Mouse (Mus musculus) kidney, adult 2 months (tissue): ENCODE measurements around the gene Rprml. TPM values are rescaled to one million over a fixed set of nuclear protein-coding genes. Genes with fewer than 3 reads are reported as not detected.
A peak's percentile ranks its signal among the peaks of the same experiment; 100 is the strongest.
"Not testable (repeated sequence)": the region's sequence is repeated elsewhere in the genome, so short reads cannot be mapped to it uniquely, and the experiment has no call there.

Source experiments
- DNase-seq: peaks from one replicate; pipeline ENCODE4 v3.0.0; 2021
- H3K27ac ChIP-seq: fragments of 200-500 bp; 2 replicates; pipeline ENCODE4 v1.5.1; 2012; ENCODE audit warnings: low read depth, low read length, control low read depth, inconsistent platforms; ENCODE audit not compliant: insufficient read depth
- H3K27me3 ChIP-seq: fragments of 200-500 bp; replicated peaks from 2 replicates; pipeline ENCODE4 v1.6.1; 2012; ENCODE audit warnings: mild to moderate bottlenecking, moderate library complexity, low read length, inconsistent platforms; ENCODE audit not compliant: control insufficient read depth, insufficient read depth
- H3K36me3 ChIP-seq: fragments of 200-500 bp; 2 replicates; pipeline ENCODE4 v1.6.1; 2012; ENCODE audit warnings: mild to moderate bottlenecking, moderate library complexity, low read length, inconsistent platforms; ENCODE audit not compliant: control insufficient read depth, insufficient read depth
- H3K4me1 ChIP-seq: fragments of 200-500 bp; 2 replicates; pipeline ENCODE4 v1.6.1; 2011; ENCODE audit warnings: low read length; ENCODE audit not compliant: control insufficient read depth, insufficient read depth
- H3K4me3 ChIP-seq: fragments of 200-500 bp; 2 replicates; pipeline ENCODE4 v1.5.1; 2011; ENCODE audit warnings: mild to moderate bottlenecking, low read depth, low read length, control low read depth; ENCODE audit not compliant: insufficient read depth
- CTCF ChIP-seq: fragments of 200-500 bp; conservative IDR thresholded peaks from 2 replicates; pipeline ENCODE4 v1.5.1; 2011; ENCODE audit warnings: low read depth, mild to moderate bottlenecking, control low read depth, low read length, moderate library complexity, mixed read lengths; ENCODE audit not compliant: insufficient read depth, insufficient read length
- POLR2A ChIP-seq: fragments of 200-500 bp; IDR thresholded peaks from one replicate; pipeline ENCODE4 v1.6.1; 2011; ENCODE audit warnings: low read depth, low read length, control low read depth
- WGBS: fragments of 180-500 bp; shearing (Covaris S2); methylation state at CpG from one replicate; pipeline ENCODE4 v1.1.7; 2018; 5-methylcytosine and 5-hydroxymethylcytosine counted together
- polyA plus RNA-seq: library from polyadenylated mRNA; depleted of rRNA; stranded (reverse); fragments of >200 nt; gene quantifications from 2 replicates; pipeline ENCODE4 v1.2.3, GENCODE M21; 2012

The Rprml gene
- polyA plus RNA-seq, 1 experiment = not detected

DNA sequence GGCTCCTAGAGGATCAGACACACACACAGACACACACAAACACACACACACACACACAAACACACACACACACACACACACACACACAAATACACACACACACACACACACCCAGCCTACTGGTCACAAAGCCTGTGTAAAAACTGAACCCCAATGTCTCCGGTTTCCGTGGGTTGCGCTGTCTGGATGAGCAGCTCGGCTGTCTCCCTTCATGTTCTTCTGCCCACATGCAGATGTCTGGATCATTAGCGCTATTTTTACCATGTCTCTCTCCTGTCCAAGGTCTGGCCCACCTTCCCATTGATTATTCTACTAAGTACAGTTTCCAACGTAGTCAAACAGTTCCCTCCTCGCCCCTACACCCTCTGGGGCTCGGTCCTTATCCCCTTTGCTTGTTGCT lies 13.7 kb downstream of the Rprml start:
- no peak overlapping the region for H3K27ac ChIP-seq
- TF ChIP-seq CTCF = no peak
- TF ChIP-seq POLR2A = no peak
- no peak overlapping the region for H3K4me3 ChIP-seq
- no peaks in the 10 kb centered on the region for H3K27me3 ChIP-seq
- H3K4me1 ChIP-seq = no peaks in the 10 kb centered on the region
- 78% methylated on average over 8 of the region's 8 CpGs for WGBS
- no peaks in the 10 kb centered on the region for H3K36me3 ChIP-seq
- no peak for DNase-seq

DNA sequence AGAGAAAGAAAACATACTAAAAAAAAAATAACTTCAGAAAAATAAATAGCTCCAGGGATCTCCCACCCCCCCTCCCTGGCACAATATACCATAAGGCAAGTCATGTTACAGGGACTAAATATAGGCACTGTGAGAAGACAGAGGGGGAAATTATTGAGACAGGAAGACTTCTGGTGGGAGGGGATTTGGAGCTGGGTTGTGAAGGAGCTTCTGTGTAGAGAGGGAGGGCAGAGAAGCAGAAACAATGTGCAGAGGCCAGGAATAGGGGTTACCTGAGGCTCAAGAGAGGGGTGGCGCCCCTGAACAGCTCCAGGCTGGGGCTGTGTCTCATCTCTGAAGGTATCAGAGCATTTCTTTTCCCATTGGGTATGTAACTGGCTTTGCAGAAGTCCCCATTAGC lies 16.3 kb downstream of the Rprml start:
- TF ChIP-seq POLR2A (no peak), CTCF (no peak)
- DNase-seq = no peak
- 67% methylated on average over 1 of the region's 1 CpGs for WGBS

DNA sequence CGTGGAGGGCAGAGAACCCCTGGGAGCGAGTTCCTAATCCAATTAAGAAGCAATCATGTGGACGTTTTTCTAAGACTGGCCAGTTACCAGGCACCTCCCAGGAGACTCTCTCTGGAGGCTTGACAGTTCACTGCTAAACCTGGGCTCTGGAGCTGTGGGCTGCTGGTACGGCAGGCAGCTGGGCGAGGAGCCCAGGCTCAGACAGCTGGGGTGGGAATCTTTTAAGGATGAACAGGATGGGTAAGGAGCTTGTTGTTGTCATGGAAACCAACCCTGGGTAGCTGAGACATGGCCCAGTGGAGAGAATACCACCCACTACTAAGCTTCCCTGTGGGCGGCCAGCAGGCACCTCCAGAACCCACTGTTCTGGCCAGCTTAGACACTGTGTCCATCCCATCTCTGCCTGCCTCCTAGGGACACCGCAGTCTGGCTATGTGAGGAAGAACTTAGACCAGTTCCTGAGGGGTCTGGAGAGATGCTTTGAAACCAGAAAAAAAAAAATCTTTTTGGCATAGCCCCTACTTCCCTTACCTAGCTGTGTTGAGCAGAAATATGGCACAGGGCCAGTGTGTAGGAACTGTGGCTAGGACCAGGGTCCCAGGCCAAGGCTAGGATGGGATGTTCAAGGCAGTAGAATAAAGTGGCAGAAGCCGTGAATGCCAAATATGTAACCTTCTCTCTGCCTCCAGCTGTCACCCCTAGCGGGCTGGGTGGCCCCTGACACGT lies 17.0 kb downstream of the Rprml start:
- Histone ChIP-seq H3K27ac (no peak overlapping the region), H3K4me1 (no peaks in the 10 kb centered on the region), H3K36me3 (no peaks in the 10 kb centered on the region), H3K27me3 (no peaks in the 10 kb centered on the region), H3K4me3 (no peak overlapping the region)
- no peak for DNase-seq
- TF ChIP-seq CTCF (no peak), POLR2A (no peak)
- 39% methylated on average over 10 of the region's 10 CpGs for WGBS

More for the DNA sequence above, 16.3 kb downstream of the Rprml start:
- Histone ChIP-seq H3K36me3 (no peaks in the 10 kb centered on the region), H3K27me3 (no peaks in the 10 kb centered on the region), H3K27ac (no peak overlapping the region), H3K4me3 (no peak overlapping the region), H3K4me1 (no peaks in the 10 kb centered on the region)

DNA sequence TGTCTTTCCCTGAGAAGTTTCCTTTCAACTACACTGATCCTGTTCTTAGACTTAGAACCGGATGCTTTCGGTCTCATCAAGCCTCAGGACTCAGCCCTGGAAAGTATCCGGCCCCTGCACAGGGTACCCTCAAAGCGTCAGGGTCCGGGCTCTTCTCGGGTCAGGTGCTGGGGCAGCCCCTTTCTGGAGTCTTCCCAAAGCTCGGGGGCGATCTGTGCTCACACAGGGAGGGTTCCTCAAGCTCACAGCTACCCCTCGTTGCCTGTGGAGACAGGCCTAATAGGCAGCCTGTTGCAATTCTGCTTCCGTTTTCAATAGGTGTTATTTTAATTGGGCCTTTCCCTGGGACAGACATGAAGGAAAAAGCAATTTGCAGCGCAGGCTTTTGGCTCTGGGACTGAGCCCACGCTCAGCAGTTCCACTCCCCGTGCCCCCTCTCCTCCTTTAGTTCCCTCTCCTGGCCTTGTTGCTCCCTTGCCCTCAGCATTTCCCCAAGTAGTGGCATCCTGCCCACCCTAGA lies 17.6 kb downstream of the Rprml start:
- Histone ChIP-seq H3K27ac (no peak overlapping the region), H3K27me3 (no peaks in the 10 kb centered on the region), H3K4me1 (no peaks in the 10 kb centered on the region), H3K4me3 (no peak overlapping the region), H3K36me3 (no peaks in the 10 kb centered on the region)
- WGBS = 55% methylated on average over 13 of the region's 13 CpGs
- DNase-seq = no peak
- TF ChIP-seq CTCF (no peak), POLR2A (no peak)

DNA sequence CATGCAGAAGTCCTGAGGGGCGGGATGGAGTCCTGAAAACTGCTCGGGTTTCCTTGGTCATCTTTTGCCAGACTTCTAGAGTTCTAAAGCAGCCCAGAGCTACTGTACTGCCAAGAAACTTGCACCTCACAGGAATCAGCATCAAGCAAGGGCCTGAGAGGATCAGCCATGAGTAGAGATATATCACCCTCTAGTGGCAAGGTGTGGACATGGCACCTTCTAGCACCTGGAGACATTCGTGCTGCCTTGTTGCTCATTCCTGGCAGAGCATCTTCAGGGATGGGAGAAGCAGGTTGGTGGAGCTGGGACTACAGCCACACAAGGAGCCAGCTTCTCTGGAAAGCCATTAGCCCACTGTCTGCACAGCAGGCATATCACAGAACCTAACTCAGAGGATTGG lies 26.2 kb downstream of the Rprml start:
- H3K27ac ChIP-seq = no peak overlapping the region
- TF ChIP-seq CTCF (peak; percentile 92), POLR2A (no peak)
- H3K4me3 ChIP-seq = no peak overlapping the region
- H3K36me3 ChIP-seq = no peaks in the 10 kb centered on the region
- peak; percentile 73 for DNase-seq
- H3K4me1 ChIP-seq = no peaks in the 10 kb centered on the region; the same call in 1 of the 2 replicates
- WGBS = 37% methylated on average over 3 of the region's 3 CpGs
- H3K27me3 ChIP-seq = no peaks in the 10 kb centered on the region

DNA sequence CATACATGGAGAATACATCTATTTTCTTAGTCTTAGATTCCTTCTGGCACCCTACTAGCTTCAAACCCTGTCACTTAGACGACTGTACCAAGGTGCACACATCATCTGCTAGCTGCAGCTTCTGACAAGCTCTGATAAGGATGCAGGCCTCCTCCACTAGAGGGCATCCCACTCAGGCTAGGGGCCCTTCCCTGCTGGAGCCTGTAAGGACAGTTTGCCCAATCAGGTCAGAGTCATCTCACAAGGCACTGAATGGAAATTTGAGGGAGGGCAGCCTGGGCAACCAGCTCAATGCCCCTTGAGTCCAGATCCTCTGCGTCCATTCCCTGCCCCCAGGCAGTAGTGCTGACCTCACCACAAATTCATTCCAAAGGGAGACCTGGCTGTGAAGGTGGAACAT lies 27.7 kb downstream of the Rprml start:
- H3K27ac ChIP-seq, H3K4me1 ChIP-seq, H3K36me3 ChIP-seq, H3K27me3 ChIP-seq, H3K4me3 ChIP-seq: not testable (repeated sequence)
- peak; percentile 72 for DNase-seq
- peak; percentile 63 for TF ChIP-seq CTCF
- 22% methylated on average over 2 of the region's 2 CpGs for WGBS

DNA sequence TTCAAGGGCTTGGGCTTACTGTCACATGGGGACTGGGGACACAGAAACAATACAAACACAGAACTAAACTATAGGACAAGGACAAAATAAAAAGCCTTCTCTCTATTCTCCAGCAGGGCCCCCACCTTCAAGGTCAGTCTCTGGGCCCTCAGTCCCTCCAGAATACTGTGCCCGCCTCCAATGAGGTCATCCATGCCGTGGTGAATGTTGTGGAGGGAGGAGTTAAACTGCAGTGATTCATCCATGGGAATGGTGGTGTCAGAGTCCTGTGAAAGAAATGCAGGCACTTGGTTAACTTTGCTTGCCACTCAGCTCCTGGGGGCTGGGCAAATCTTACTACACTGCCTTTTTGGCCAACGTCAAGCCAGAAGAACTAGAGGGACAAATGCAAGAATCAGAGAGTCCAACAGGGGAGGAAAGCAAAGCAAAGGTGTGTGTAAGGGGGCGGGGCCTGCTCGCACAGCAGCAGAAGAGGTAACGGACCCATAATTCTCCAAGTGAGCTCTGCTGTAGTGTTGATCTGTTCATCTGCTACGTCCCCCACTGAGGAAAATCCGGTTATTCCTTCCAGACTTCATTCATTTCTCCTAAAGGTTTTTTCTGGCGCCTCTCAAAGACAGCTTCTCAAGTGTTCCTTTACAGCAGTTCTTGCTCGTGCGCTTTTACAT lies 34.4 kb downstream of the Rprml start:
- no peaks in the 10 kb centered on the region; the same call in none of the 2 replicates for H3K36me3 ChIP-seq

More for the DNA sequence above, 34.4 kb downstream of the Rprml start:
- TF ChIP-seq POLR2A (no peak), CTCF (no peak)
- no peak overlapping the region for H3K4me3 ChIP-seq
- no peak for DNase-seq
- no peak overlapping the region for H3K27ac ChIP-seq
- WGBS = 77% methylated on average over 11 of the region's 11 CpGs
- no peaks in the 10 kb centered on the region for H3K27me3 ChIP-seq
- H3K4me1 ChIP-seq = peaks cover 3% of the 10 kb centered on the region; the same call in 1 of the 2 replicates
